Mouse (Mus musculus) MEL (cell line): ENCODE measurements at regions not wholly inside any gene's neighbourhood (a gene's known extent, or its start where the extent isn't known, plus 50 kb on each side); places are given as distances from the start of the nearest gene placed in this dataset.
"Not testable (repeated sequence)": the region's sequence is repeated elsewhere in the genome, so short reads cannot be mapped to it uniquely, and the experiment has no call there.

Source experiments
- DNase-seq: peaks from one replicate; pipeline ENCODE4 v3.0.0; 2011; ENCODE audit warnings: low read depth, low spot score
- H3K27ac ChIP-seq: 2 replicates; pipeline ENCODE4 v1.5.1; 2012; ENCODE audit warnings: low read depth, mild to moderate bottlenecking, control low read depth, low read length, moderate library complexity; ENCODE audit not compliant: control insufficient read depth
- H3K27me3 ChIP-seq, 2 experiments: fragments of 150-350 bp in 1 of 2; sonication (generic) in 1 of 2; 2 replicates each; pipeline ENCODE4 v1.6.1; 2012; ENCODE audit warnings: low read length in 2 of 2, mild to moderate bottlenecking in 2 of 2, improper control_type of control experiment in 1 of 2, moderate library complexity in 1 of 2; ENCODE audit not compliant: insufficient read depth in 2 of 2, control insufficient read depth in 1 of 2
- H3K36me3 ChIP-seq, 2 experiments: 2 replicates each; pipeline ENCODE4 v1.6.1; 2012 to 2014; ENCODE audit warnings: low read length in 2 of 2, improper control_type of control experiment in 1 of 2, inconsistent platforms in 1 of 2, mild to moderate bottlenecking in 1 of 2; ENCODE audit not compliant: insufficient read depth in 2 of 2, control insufficient read depth in 1 of 2
- H3K4me1 ChIP-seq, 2 experiments: fragments of 150-350 bp in 1 of 2; sonication (generic) in 1 of 2; 2 replicates each; pipeline ENCODE4 v1.6.1; 2012; ENCODE audit warnings: low read length in 2 of 2, improper control_type of control experiment in 1 of 2, mild to moderate bottlenecking in 1 of 2; ENCODE audit not compliant: insufficient read depth in 2 of 2, control insufficient read depth in 1 of 2
- H3K4me3 ChIP-seq, 2 experiments: fragments of 150-350 bp in 1 of 2; sonication (generic) in 1 of 2; 2 replicates each; pipeline ENCODE4 v1.5.1; 2012; ENCODE audit warnings: low read depth in 2 of 2, low read length in 2 of 2, mild to moderate bottlenecking in 2 of 2, moderate library complexity in 2 of 2, control low read depth in 1 of 2, improper control_type of control experiment in 1 of 2; ENCODE audit not compliant: control insufficient read depth in 1 of 2, insufficient read depth in 1 of 2
- H3K79me2 ChIP-seq: 2 replicates; pipeline ENCODE4 v1.6.1; 2012; ENCODE audit warnings: mild to moderate bottlenecking, low read length, moderate library complexity; ENCODE audit not compliant: control insufficient read depth, poor library complexity, insufficient read depth
- H3K9ac ChIP-seq: 2 replicates; pipeline ENCODE4 v1.6.1; 2012; ENCODE audit warnings: low read depth, mild to moderate bottlenecking, control low read depth, low read length, moderate library complexity; ENCODE audit not compliant: control insufficient read depth, poor library complexity, severe bottlenecking
- H3K9me3 ChIP-seq: fragments of 150-350 bp; sonication (generic); replicated peaks from 2 replicates; pipeline ENCODE4 v1.6.1; 2012; ENCODE audit warnings: mild to moderate bottlenecking, low read length, improper control_type of control experiment, moderate library complexity; ENCODE audit not compliant: insufficient read depth
- BHLHE40 ChIP-seq: IDR thresholded peaks from 2 replicates; pipeline ENCODE4 v1.6.1; 2012; ENCODE audit warnings: low read depth, mild to moderate bottlenecking, inconsistent platforms, low read length, improper control_type of control experiment, borderline replicate concordance
- CHD2 ChIP-seq: IDR thresholded peaks from 2 replicates; pipeline ENCODE4 v1.6.1; 2011; ENCODE audit warnings: low read length, improper control_type of control experiment
- CTCF ChIP-seq, 3 experiments: IDR thresholded peaks in 2 of 3; conservative IDR thresholded peaks in 1 of 3; 2 replicates each; pipeline ENCODE4 v1.5.1; 2011 to 2012; ENCODE audit warnings: low read length in 3 of 3, low read depth in 2 of 3, mild to moderate bottlenecking in 2 of 3, improper control_type of control experiment in 1 of 3, inconsistent platforms in 1 of 3, mixed read lengths in 1 of 3, moderate library complexity in 1 of 3; ENCODE audit not compliant: control insufficient read depth in 1 of 3, insufficient read depth in 1 of 3, poor library complexity in 1 of 3, severe bottlenecking in 1 of 3
- E2F4 ChIP-seq: IDR thresholded peaks from 2 replicates; pipeline ENCODE4 v1.6.1; 2011; ENCODE audit warnings: low read depth, low read length, improper control_type of control experiment, borderline replicate concordance
- ELF1 ChIP-seq: IDR thresholded peaks from 2 replicates; pipeline ENCODE4 v1.6.1; 2014; ENCODE audit warnings: low read depth, mild to moderate bottlenecking, inconsistent platforms, low read length, improper control_type of control experiment, moderate library complexity
- GABPA ChIP-seq: IDR thresholded peaks from 2 replicates; pipeline ENCODE4 v1.6.1; 2012; ENCODE audit warnings: low read depth, mild to moderate bottlenecking, inconsistent platforms, low read length, improper control_type of control experiment, moderate library complexity
- GATA1 ChIP-seq: IDR thresholded peaks from 2 replicates; pipeline ENCODE4 v1.6.1; 2011; ENCODE audit warnings: low read depth, low read length, improper control_type of control experiment
- JUND ChIP-seq: IDR thresholded peaks from 2 replicates; pipeline ENCODE4 v1.6.1; 2011; ENCODE audit warnings: low read depth, mild to moderate bottlenecking, improper control_type of control experiment, low read length
- KAT2A ChIP-seq: conservative IDR thresholded peaks from 2 replicates; pipeline ENCODE4 v1.6.1; 2012; ENCODE audit warnings: low read depth, low read length, improper control_type of control experiment, inconsistent platforms
- MAFK ChIP-seq: IDR thresholded peaks from 2 replicates; pipeline ENCODE4 v1.6.1; 2011; ENCODE audit warnings: low read depth, mild to moderate bottlenecking, low read length, improper control_type of control experiment, borderline replicate concordance
- MXI1 ChIP-seq: IDR thresholded peaks from 2 replicates; pipeline ENCODE4 v1.6.1; 2011; ENCODE audit warnings: mild to moderate bottlenecking, low read depth, low read length, improper control_type of control experiment
- NRF1 ChIP-seq: IDR thresholded peaks from 2 replicates; pipeline ENCODE4 v1.6.1; 2014; ENCODE audit warnings: low read depth, mild to moderate bottlenecking, inconsistent platforms, low read length, improper control_type of control experiment, moderate library complexity; ENCODE audit not compliant: poor library complexity, insufficient read depth, severe bottlenecking
- POLR2A ChIP-seq, 2 experiments: IDR thresholded peaks; 2 replicates each; pipeline ENCODE4 v1.6.1; 2011 to 2012; ENCODE audit warnings: low read length in 2 of 2, mild to moderate bottlenecking in 2 of 2, control low read depth in 1 of 2, improper control_type of control experiment in 1 of 2, low read depth in 1 of 2, moderate library complexity in 1 of 2; ENCODE audit not compliant: control insufficient read depth in 1 of 2, insufficient read depth in 1 of 2, poor library complexity in 1 of 2
- POLR2AphosphoS2 ChIP-seq: IDR thresholded peaks from 2 replicates; pipeline ENCODE4 v1.6.1; 2011; ENCODE audit warnings: low read length, improper control_type of control experiment
- POLR2AphosphoS5 ChIP-seq: IDR thresholded peaks from 2 replicates; pipeline ENCODE4 v1.6.1; 2012; ENCODE audit warnings: low read depth, borderline replicate concordance, mild to moderate bottlenecking, inconsistent platforms, low read length, moderate library complexity, mixed read lengths
- RAD21 ChIP-seq: IDR thresholded peaks from 2 replicates; pipeline ENCODE4 v1.6.1; 2011; ENCODE audit warnings: mild to moderate bottlenecking, low read depth, low read length, improper control_type of control experiment
- ZNF384 ChIP-seq: IDR thresholded peaks from 2 replicates; pipeline ENCODE4 v1.6.1; 2012; ENCODE audit warnings: low read depth, mild to moderate bottlenecking, inconsistent platforms, low read length, improper control_type of control experiment

GRCm38 (mm10) chr15:42032286-42032685 lies 1898.1 kb downstream of the 9330182O14Rik start:
- H3K27me3 ChIP-seq, DNase-seq, H3K27ac ChIP-seq, H3K36me3 ChIP-seq, H3K9ac ChIP-seq, H3K79me2 ChIP-seq, H3K4me1 ChIP-seq, H3K4me3 ChIP-seq, H3K9me3 ChIP-seq: not testable (repeated sequence)

DNA sequence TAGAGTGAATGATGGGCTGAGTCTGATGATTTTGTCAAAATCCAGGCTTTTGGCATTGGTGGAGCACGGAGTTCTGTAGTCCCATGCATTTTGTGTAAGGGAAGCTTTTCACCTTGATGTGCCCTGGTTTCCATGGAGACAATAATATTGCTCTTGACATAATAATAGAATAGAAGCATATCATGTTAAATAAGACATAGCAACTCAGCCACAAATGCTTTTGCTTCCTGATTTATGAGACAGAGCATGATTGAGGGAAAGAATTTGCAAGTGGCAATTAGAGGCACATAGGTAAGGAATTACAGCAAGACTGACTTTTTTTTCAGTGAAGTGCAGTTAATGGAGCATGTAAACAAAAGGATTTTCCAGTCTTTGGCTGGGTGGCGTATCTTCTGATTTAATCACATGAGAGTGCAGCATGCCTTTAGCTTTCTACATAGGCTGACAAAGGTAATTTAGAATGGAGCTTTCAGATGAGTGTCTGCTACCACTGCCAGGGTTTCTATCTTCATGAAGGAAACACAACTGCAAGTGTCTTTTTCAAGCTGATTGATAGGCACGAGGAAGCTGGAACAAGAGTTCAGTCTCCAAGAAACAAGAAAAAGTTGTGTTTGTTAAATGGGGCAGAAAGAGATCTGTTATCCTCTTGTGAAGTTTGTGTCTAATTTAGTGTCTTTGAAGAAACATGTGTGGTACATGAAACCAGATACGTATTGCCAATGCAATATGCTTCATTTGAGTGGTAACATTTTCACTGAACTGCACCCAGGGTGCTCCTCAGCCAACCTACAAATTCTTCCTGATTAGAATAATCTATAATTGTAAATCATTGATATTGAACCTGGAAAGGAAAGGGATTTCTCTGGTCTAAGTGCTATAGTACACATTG lies 1913.2 kb downstream of the 9330182O14Rik start:
- no peak overlapping the region for H3K9ac ChIP-seq
- TF ChIP-seq POLR2A (IDR thresholded peaks at IDR 0.05; ENCODE audit: control insufficient read depth in 1 of 2, insufficient read depth in 1 of 2, low read depth in 1 of 2, low read length in 2 of 2, poor library complexity in 1 of 2) (no peak), RAD21 (no peak), JUND (no peak), GATA1 (no peak), ZNF384 (no peak), GABPA (no peak), CHD2 (no peak), NRF1 (no peak), ELF1 (no peak), MAFK (no peak), POLR2AphosphoS5 (no peak), POLR2AphosphoS2 (no peak), E2F4 (no peak), CTCF (IDR thresholded peaks at IDR 0.05 in 2 of 3, conservative IDR thresholded peaks at IDR 0.05 in 1 of 3; ENCODE audit: control insufficient read depth in 1 of 3, insufficient read depth in 1 of 3, low read depth in 2 of 3, low read length in 3 of 3, poor library complexity in 1 of 3, severe bottlenecking in 1 of 3) (no peak), BHLHE40 (no peak), KAT2A (no peak), MXI1 (no peak)
- TF ChIP-seq, all 39 proteins: peak for 0

More for the DNA sequence above, 1913.2 kb downstream of the 9330182O14Rik start:
- Histone ChIP-seq H3K9me3 (no peaks in the 10 kb centered on the region), H3K4me1 (no peaks in the 10 kb centered on the region), H3K27ac (no peak overlapping the region), H3K36me3 (no peaks in the 10 kb centered on the region; a peak in 1 of 4 replicates), H3K79me2 (no peaks in the 10 kb centered on the region), H3K4me3 (no peak overlapping the region), H3K27me3 (no peaks in the 10 kb centered on the region)
- DNase-seq: no peak
